Mouse (Mus musculus) testis, adult 2 months (tissue): ENCODE data around the gene Trip11.

Experiments
- CTCF ChIP-seq: fragments of 200-500 bp; IDR thresholded peaks from 2 replicates; pipeline ENCODE4 v1.5.1; 2012; ENCODE audit warnings: low read depth, mild to moderate bottlenecking, inconsistent platforms, low read length, moderate library complexity; ENCODE audit not compliant: control insufficient read depth, insufficient read depth, insufficient replicate concordance
- POLR2A ChIP-seq: fragments of 200-500 bp; IDR thresholded peaks from 2 replicates; pipeline ENCODE4 v1.6.1; 2012; ENCODE audit warnings: low read depth, mild to moderate bottlenecking, inconsistent platforms, low read length, moderate library complexity; ENCODE audit not compliant: control insufficient read depth

DNA sequence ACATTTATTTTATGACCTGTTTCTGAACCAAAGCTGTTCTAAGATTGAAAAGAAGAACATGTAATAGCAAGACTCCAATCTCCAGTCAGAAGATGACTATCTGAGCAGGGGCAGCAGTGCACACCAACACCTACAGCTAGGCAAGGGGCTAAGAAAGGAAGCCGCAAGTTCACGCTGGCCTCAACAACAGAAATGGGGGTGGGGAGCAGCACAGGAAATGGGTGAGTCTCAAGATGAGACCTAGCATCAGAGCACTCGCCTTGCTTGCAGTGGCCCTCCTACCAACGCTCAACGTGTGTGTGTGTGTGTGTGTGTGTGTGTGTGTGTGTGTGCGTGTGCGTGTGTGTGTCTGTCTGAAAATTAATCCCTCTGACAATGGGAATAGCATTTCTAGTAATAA lies 16.0 kb downstream of the Trip11 start:
- TF ChIP-seq CTCF: no peak
- TF ChIP-seq POLR2A: no peak
